Mouse (Mus musculus) brain, embryonic 18.5 days (tissue): ENCODE measurements around the gene Slit3.

Experiments used
- DNase-seq: peaks from one replicate; pipeline ENCODE4 v3.0.0-alpha.2; 2012; ENCODE audit warnings: low read depth, low spot score

The Slit3 gene

GRCm38 (mm10) chr11:35744571-35744970 lies 623.5 kb downstream of the Slit3 start:
- no peak for DNase-seq

- no peak for DNase-seq
Observed at GRCm38 (mm10) chr11:35750578-35750977, 629.6 kb downstream of the Slit3 start.

- DNase-seq = no peak
Observed at GRCm38 (mm10) chr11:35754906-35755418, 633.9 kb downstream of the Slit3 start.

- DNase-seq = no peak
Observed at GRCm38 (mm10) chr11:35755546-35755945, 634.5 kb downstream of the Slit3 start.

GRCm38 (mm10) chr11:35756411-35757303 lies 635.6 kb downstream of the Slit3 start:
- no peak for DNase-seq
